Mouse (Mus musculus) thymus, postnatal 10 days (tissue): Measurements from ENCODE around the gene Flcn.

ENCODE experiments used
- DNase-seq, 2 experiments: peaks; one replicate each; pipeline ENCODE4 v3.0.0; 2021; ENCODE audit warnings: low spot score in 2 of 2

The Flcn gene

GRCm38 (mm10) chr11:59769307-59769706 lies 40.5 kb downstream of the Flcn start:
- no peak for DNase-seq

DNA sequence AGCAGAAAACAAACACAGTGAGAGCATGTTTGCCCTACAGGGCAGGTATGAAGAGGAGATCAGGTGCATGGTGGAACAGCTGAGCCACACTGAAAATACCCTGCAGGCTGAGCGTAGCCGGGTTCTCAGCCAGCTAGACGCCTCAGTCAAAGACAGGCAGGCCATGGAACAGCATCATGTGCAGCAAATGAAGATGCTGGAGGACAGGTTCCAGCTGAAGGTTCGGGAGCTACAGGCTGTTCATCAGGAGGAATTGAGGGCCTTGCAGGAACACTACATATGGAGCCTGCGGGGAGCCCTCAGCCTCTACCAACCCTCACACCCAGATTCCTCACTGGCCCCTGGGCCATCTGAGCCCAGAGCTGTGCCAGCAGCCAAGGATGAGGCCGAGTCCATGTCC lies 49.0 kb downstream of the Flcn start:
- no peak for DNase-seq

DNA sequence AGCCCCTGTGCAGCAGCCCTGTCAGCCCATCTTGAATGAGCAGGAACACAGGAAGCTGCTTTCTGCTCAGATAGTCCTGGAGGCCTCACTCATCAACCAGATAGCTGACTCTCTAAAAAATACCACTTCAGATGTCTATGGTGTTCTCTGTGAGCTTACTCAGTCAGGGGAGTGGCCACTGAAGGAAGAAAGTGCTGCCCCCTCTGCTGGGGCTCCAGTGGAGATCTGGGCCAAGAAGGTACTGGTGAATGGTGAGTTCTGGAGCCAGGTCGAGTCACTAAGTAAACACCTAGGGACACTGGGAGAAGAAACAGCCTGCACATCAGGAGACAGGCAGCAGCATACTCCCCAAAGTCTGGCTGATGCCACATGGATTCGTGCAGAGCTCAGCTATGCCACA lies 50.2 kb downstream of the Flcn start:
- DNase-seq, result no peak

DNA sequence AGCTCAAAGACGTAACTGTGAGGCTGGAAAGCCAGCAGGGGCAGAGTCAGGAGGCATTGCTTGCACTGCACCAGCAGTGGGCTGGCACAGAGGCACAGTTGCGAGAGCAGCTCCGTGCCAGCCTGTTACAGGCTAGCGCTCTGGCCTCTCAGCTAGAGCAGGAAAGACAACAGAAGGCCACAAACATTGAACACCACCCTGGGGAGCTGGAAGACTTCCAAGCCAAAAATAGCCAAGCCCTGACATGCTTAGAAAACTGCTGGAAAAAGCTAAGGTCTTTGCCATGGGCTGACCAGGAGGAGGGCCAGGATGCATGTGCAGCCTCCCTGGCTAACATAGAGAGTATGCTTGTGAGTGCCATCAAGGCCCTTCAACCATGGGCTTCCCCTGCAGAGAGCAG lies 50.6 kb downstream of the Flcn start:
- DNase-seq, result no peak

- DNase-seq, result no peak
Observed at GRCm38 (mm10) chr11:59758191-59758985, 51.4 kb downstream of the Flcn start.

- no peak for DNase-seq
Observed at GRCm38 (mm10) chr11:59756351-59756750, 53.5 kb downstream of the Flcn start.

- DNase-seq, result no peak
Observed at GRCm38 (mm10) chr11:59754504-59754903, 55.3 kb downstream of the Flcn start.

DNA sequence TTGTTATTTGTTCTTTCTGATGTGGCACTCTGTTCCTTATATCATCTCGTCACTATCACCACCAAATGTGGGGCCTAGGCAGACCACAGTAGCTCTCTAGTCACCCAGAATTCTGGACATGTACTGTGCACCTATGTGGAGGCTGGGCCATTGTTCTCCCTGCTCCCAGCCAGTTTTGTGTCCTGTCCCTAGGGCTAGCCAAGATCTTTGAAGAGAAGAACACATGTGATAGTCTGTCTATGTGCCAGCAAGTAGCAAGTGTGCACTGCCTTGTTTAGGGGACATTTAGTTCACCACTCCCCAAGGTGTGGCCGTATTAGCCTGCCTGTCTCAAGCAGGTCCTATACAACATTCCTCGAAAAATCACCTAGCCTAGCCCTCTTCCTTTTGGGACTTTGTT lies 60.8 kb downstream of the Flcn start:
- DNase-seq, result no peak

GRCm38 (mm10) chr11:59746614-59747013 lies 63.2 kb downstream of the Flcn start:
- peak; percentile 25 to 54 for DNase-seq

- no peak for DNase-seq
Observed at GRCm38 (mm10) chr11:59745851-59746250, 64.0 kb downstream of the Flcn start.

DNA sequence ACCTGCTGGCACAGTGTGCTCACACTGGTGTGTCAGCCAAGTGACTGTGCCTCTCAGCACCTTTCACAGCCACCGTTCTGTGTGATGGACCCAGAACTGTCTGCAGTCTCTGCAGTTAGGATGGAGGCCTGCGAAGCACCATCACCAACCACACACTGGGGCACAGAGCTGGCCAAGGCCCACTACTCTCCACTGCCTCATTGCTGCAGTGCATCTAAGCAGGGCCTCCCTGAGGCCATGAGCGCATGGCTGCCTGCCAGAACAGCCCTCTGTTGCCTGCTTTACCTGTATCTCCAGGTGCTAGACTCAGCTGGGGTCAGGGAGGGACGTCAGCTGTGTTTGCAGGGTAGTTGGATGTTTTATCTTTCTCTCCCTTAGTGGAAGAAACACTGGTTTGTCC lies 65.4 kb downstream of the Flcn start:
- DNase-seq, result no peak

- DNase-seq, result no peak
Observed at GRCm38 (mm10) chr11:59743712-59744111, 66.1 kb downstream of the Flcn start.

DNA sequence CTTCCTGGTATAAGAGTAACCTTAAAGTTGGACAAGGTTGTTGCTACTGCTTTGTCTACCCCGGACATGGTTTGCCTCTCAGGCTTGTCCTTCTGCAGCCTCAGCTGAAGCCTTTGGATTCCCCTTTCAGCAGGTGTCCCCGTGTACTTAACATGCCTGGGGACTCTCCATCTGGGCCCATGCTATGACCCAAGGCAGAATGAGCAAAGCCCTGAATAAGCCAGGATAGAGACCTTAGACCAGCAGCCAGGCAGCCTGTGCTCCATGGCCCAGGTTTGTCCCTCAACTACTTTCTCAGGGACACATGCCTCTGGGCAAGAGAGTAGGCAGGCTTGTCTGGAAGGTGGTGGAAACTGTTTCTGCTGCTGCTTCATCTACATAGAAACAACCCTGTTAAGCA lies 66.5 kb downstream of the Flcn start:
- DNase-seq, result no peak

GRCm38 (mm10) chr11:59741915-59742314 lies 67.9 kb downstream of the Flcn start:
- DNase-seq, result no peak
